16 mouse cellular contexts compared by ENCODE assay signal in genomic region chr1:93237676-93238075, GRCm38 (mm10). TPM values are rescaled to one million over a fixed set of nuclear protein-coding genes. Genes with fewer than 3 reads are reported as not detected.
DNase-seq lines count a peak whose midpoint lies in the region; ATAC-seq and TF ChIP-seq lines count a peak whose summit lies in the region.
"Had no signal": no experiment of that assay in that cellular context is flagged by ENCODE, and none has a peak within 500 bp of the region (broad histone marks: within the 10 kb centered on the region; RNA-seq: fewer than 3 reads in every experiment).

No protein-coding gene starts in this region.

- TF ChIP-seq CTCF in midbrain, postnatal 0 days (IDR thresholded peaks at IDR 0.05): no peak

- 0 out of 2 replicates have a peak, but pooled peaks cover 3% of the 10 kb centered on the region for H3K27me3 ChIP-seq in kidney, embryonic 14.5 days (ENCODE audit: control insufficient read depth, insufficient read depth, low read length)
- peaks cover 4% of the 10 kb centered on the region; the same call in 1 of the 2 replicates for H3K27me3 ChIP-seq in kidney, embryonic 16.5 days (ENCODE audit: insufficient read depth, low read length)
- H3K27me3 ChIP-seq in midbrain, postnatal 0 days (ENCODE audit: insufficient read depth, low read length): peaks cover 13% of the 10 kb centered on the region
- H3K27me3 ChIP-seq in midbrain, embryonic 10.5 days (ENCODE audit: low read depth, poor library complexity, severe bottlenecking): peaks cover 52% of the 10 kb centered on the region
- peaks cover 34% of the 10 kb centered on the region for H3K27me3 ChIP-seq in embryonic facial prominence, embryonic 13.5 days

- WGBS in kidney, embryonic 14.5 days: 87% methylated on average over 10 of the region's 10 CpGs
- WGBS in kidney, embryonic 16.5 days: 91% methylated on average over 10 of the region's 10 CpGs
- WGBS in midbrain, postnatal 0 days: 89% methylated on average over 10 of the region's 10 CpGs
- WGBS in midbrain, embryonic 10.5 days: 93% methylated on average over 10 of the region's 10 CpGs
- WGBS in embryonic facial prominence, embryonic 13.5 days: 87% methylated on average over 10 of the region's 10 CpGs

- ATAC-seq in kidney, embryonic 14.5 days (ENCODE audit: low FRiP score, low TSS enrichment): no peak
- ATAC-seq in kidney, embryonic 16.5 days (ENCODE audit: low FRiP score, low TSS enrichment): no peak
- ATAC-seq in midbrain, postnatal 0 days (ENCODE audit: low FRiP score): no peak
- ATAC-seq in embryonic facial prominence, embryonic 13.5 days (ENCODE audit: insufficient number of reproducible peaks, insufficient read depth, low FRiP score, low TSS enrichment, low read depth): no peak
- no peak for ATAC-seq in megakaryocyte-erythroid progenitor cell, adult 5-6 weeks (replicated peaks; ENCODE audit: low FRiP score, low TSS enrichment, poor library complexity, severe bottlenecking)

- peak overlapping the region; percentile 100; the same call in 1 of the 2 replicates for H3K4me2 ChIP-seq in kidney, embryonic 14.5 days (replicated peaks; ENCODE audit: low read depth, low read length)
- no peak overlapping the region; the same call in 1 of the 2 replicates for H3K4me2 ChIP-seq in kidney, embryonic 16.5 days (replicated peaks; ENCODE audit: low read depth, low read length)
- H3K4me2 ChIP-seq in midbrain, postnatal 0 days (ENCODE audit: low read depth, low read length, poor library complexity, severe bottlenecking): 0 out of 2 replicates have a peak overlapping the region, but pooled peaks have one; percentile 99
- peak overlapping the region; percentile 98 for H3K4me2 ChIP-seq in embryonic facial prominence, embryonic 13.5 days
- H3K4me2 ChIP-seq: liver, embryonic 13.5 days had no signal

- no peak for DNase-seq in midbrain, postnatal 0 days (ENCODE audit: low spot score)
- no peak for DNase-seq in midbrain, embryonic 10.5 days (ENCODE audit: low spot score)
- no peak for DNase-seq in frontal cortex, postnatal 36 days (ENCODE audit: low spot score in 2 of 2)
- DNase-seq: cerebellum, adult 2 months; cerebellum, postnatal 36 days; gastrocnemius, postnatal 14 days; heart, adult 18-20 months; heart, postnatal 36 days; liver, embryonic 13.5 days; spleen, adult 18-20 months; thymus, adult 18-20 months had no signal

- H3K36me3 ChIP-seq in kidney, embryonic 14.5 days (ENCODE audit: control insufficient read depth, insufficient read depth, low read length): no peaks in the 10 kb centered on the region
- H3K36me3 ChIP-seq in kidney, embryonic 16.5 days (ENCODE audit: insufficient read depth, low read length): no peaks in the 10 kb centered on the region
- H3K36me3 ChIP-seq in midbrain, postnatal 0 days (ENCODE audit: insufficient read depth, low read length): no peaks in the 10 kb centered on the region
- H3K36me3 ChIP-seq in midbrain, embryonic 10.5 days: no peaks in the 10 kb centered on the region
- 0 out of 2 replicates have a peak, but pooled peaks cover 4% of the 10 kb centered on the region for H3K36me3 ChIP-seq in embryonic facial prominence, embryonic 13.5 days
- H3K36me3 ChIP-seq: heart, embryonic 13.5 days; liver, embryonic 13.5 days had no signal

- no peak overlapping the region for H3K27ac ChIP-seq in kidney, embryonic 14.5 days (ENCODE audit: low read depth, low read length)
- H3K27ac ChIP-seq in kidney, embryonic 16.5 days (ENCODE audit: low read length): no peak overlapping the region
- no peak overlapping the region for H3K27ac ChIP-seq in midbrain, postnatal 0 days (ENCODE audit: low read depth, low read length)
- no peak overlapping the region for H3K27ac ChIP-seq in midbrain, embryonic 10.5 days (replicated peaks)
- no peak overlapping the region for H3K27ac ChIP-seq in embryonic facial prominence, embryonic 13.5 days
- H3K27ac ChIP-seq: heart, embryonic 13.5 days; liver, embryonic 13.5 days had no signal

- H3K9me3 ChIP-seq in kidney, embryonic 14.5 days (ENCODE audit: control insufficient read depth, low read length): no peaks in the 10 kb centered on the region
- H3K9me3 ChIP-seq in kidney, embryonic 16.5 days (ENCODE audit: low read length): no peaks in the 10 kb centered on the region
- H3K9me3 ChIP-seq in midbrain, postnatal 0 days (ENCODE audit: low read length): no peaks in the 10 kb centered on the region
- H3K9me3 ChIP-seq in midbrain, embryonic 10.5 days (replicated peaks): no peaks in the 10 kb centered on the region
- no peaks in the 10 kb centered on the region for H3K9me3 ChIP-seq in embryonic facial prominence, embryonic 13.5 days
- H3K9me3 ChIP-seq: heart, embryonic 13.5 days; liver, embryonic 13.5 days had no signal

- H3K4me1 ChIP-seq in kidney, embryonic 14.5 days (ENCODE audit: control insufficient read depth, insufficient read depth, low read length): peaks cover 39% of the 10 kb centered on the region
- H3K4me1 ChIP-seq in kidney, embryonic 16.5 days (ENCODE audit: insufficient read depth, low read length): peaks cover 17% of the 10 kb centered on the region; the same call in 1 of the 2 replicates
- no peaks in the 10 kb centered on the region for H3K4me1 ChIP-seq in midbrain, postnatal 0 days (ENCODE audit: insufficient read depth, low read length)
- H3K4me1 ChIP-seq in midbrain, embryonic 10.5 days: peaks cover 18% of the 10 kb centered on the region
- H3K4me1 ChIP-seq in embryonic facial prominence, embryonic 13.5 days: peaks cover 51% of the 10 kb centered on the region
- H3K4me1 ChIP-seq: liver, embryonic 13.5 days had no signal

- no peak overlapping the region for H3K9ac ChIP-seq in kidney, embryonic 14.5 days (ENCODE audit: low read depth, low read length)
- no peak overlapping the region for H3K9ac ChIP-seq in kidney, embryonic 16.5 days (replicated peaks; ENCODE audit: low read length)
- no peak overlapping the region for H3K9ac ChIP-seq in midbrain, postnatal 0 days (replicated peaks; ENCODE audit: low read length, poor library complexity, severe bottlenecking)
- H3K9ac ChIP-seq in embryonic facial prominence, embryonic 13.5 days: no peak overlapping the region
- H3K9ac ChIP-seq: heart, embryonic 13.5 days; liver, embryonic 13.5 days had no signal

- no peak overlapping the region for H3K4me3 ChIP-seq in kidney, embryonic 14.5 days (ENCODE audit: low read length)
- H3K4me3 ChIP-seq in kidney, embryonic 16.5 days (ENCODE audit: low read length): no peak overlapping the region
- no peak overlapping the region for H3K4me3 ChIP-seq in midbrain, postnatal 0 days (ENCODE audit: low read depth, low read length)
- H3K4me3 ChIP-seq in midbrain, embryonic 10.5 days: no peak overlapping the region
- no peak overlapping the region for H3K4me3 ChIP-seq in embryonic facial prominence, embryonic 13.5 days
- H3K4me3 ChIP-seq: liver, embryonic 13.5 days had no signal

RNA-seq across cellular contexts. Expression of gene Sned1, which starts 2.0 kb away (rescaled TPM):
- polyA plus RNA-seq in kidney, embryonic 14.5 days (2014; fragmentation: Nextera tagmentation; extraction: Ambion mirVana): 8.6 and 17.9 TPM in 2 replicates
- 9.5 and 11.1 TPM in 2 replicates for polyA plus RNA-seq in kidney, embryonic 16.5 days (2015; fragmentation: Nextera tagmentation; extraction: Ambion mirVana)
- 19.9 and 24.4 TPM in 2 replicates for total RNA-seq in midbrain, postnatal 0 days (2014; rRNA removed)
- polyA plus RNA-seq in midbrain, postnatal 0 days (2015; fragmentation: Nextera tagmentation; extraction: Ambion mirVana): 4.7 and 5.1 TPM in 2 replicates
- polyA plus RNA-seq in midbrain, embryonic 10.5 days (2016; fragmentation: Nextera tagmentation; extraction: Ambion mirVana): 1.2 and 3.1 TPM in 2 replicates
- 13.8 and 23.0 TPM in 2 replicates for polyA plus RNA-seq in embryonic facial prominence, embryonic 13.5 days (2015; fragmentation: Nextera tagmentation; extraction: Ambion mirVana)
- total RNA-seq in megakaryocyte-erythroid progenitor cell, adult 5-6 weeks (2014; fragmentation: Nextera tagmentation): 0.27 TPM in 1 of 2 replicates, not detected in the other
- total RNA-seq in megakaryocyte-erythroid progenitor cell, adult 5-6 weeks (2017): not detected in 2 replicates
